Mouse (Mus musculus) cerebellum, adult (tissue): ENCODE results near the gene Fmnl2.

ENCODE experiments used
- ATAC-seq: cut with Nextera tagmentation; 2 replicates; pipeline ENCODE4 v1.9.2; 2017; ENCODE audit warnings: mild to moderate bottlenecking, moderate library complexity, mixed read lengths; ENCODE audit not compliant: insufficient number of reproducible peaks, low FRiP score, low TSS enrichment

Gene Fmnl2

DNA sequence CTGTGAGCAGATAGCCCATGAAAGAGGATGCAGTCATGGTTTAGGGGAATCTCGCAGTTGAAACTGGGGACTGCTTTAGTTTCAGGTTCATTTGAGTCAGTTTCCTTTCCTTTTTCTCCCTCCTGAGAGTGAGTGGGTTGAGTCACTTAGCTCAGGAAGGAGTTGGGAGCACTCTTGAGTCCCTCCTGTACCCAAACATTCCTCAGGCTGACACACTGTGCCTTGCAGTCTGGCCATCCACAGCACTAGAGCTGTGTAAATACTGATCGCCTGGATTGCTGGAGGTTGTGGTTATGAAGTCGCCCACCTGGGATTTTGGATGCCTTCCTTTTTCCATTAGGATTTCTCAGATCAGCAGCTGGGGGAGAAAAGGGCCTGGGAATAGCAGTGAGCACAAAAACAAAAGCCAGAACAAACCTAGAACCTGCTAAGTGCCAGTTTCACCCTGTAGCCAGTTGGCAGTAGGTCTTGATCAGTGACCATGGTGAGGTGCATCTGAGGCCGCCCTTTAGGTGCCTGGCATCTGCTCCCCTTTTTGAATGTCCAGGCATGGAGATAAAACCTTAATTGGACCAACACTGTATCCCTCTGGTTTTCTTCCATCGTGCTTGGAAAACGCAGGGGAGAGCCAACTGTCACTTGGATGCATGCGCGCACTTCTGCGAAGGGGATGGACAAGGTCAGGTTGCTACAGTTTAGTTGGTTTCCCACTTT, 4.5 kb downstream of the Fmnl2 start:
- peak; percentile 5; the same call in 1 of the 2 replicates for ATAC-seq

GRCm38 (mm10) chr2:52862760-52863124, 5.1 kb downstream of the Fmnl2 start:
- no peak for ATAC-seq

DNA sequence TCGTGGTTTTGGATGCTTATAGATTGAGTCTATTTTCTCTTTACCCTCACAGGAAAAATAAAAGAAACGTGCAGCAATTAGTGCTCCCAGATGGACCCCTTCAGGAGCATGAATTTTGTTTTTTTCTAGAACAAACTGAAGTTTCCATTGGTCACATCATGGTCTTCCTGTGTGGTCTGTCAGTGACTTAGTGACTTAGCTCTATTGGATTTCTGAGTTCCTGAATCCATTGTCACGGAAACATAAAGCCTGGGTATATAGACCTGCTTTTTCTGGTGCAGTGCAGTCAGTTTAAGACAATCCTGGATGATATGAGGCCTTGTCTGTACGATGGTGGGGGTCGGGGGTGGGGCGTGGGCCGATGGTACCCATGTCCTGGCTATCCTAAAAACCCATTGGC, 7.0 kb downstream of the Fmnl2 start:
- no peak for ATAC-seq

DNA sequence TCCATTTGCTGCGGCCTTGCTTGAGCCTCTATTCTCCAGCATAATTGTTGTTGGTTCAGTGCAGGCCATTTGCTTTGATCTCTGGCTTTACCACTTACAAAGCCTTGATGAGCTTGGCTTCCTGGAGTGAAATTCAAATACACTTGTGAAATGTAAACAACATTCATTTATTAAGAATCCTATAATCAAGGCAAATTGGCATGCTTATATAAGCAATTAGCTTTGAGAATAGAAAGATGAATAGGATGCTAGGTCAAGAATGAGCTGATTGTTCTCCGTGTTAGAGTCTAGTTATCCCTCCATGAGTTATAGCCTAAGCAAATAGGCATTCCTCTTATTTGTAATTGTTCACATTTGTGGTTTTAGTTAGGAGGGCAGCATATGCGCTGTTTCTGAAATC, 8.5 kb downstream of the Fmnl2 start:
- no peak for ATAC-seq

DNA sequence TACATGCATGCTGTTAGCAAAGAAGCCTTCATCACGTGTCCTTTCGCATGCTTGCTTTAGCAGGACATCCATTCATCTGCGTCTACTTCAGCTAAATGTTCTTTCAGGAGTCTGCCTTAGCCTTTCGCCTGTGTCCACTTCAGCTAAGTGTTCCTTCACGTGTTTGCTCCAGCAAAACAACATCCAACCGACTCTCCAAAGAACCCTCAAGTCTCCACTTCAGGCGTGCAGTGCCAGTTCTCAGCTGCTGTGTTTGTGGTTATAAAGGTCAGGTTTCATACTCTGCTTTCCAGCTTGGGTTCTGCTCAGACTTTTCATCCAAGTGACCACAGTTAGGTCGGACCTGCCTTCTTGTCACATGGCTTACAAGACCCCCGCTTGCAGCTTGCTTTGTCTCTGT, 10.1 kb downstream of the Fmnl2 start:
- no peak for ATAC-seq

GRCm38 (mm10) chr2:52868181-52868580, 10.5 kb downstream of the Fmnl2 start:
- no peak for ATAC-seq

DNA sequence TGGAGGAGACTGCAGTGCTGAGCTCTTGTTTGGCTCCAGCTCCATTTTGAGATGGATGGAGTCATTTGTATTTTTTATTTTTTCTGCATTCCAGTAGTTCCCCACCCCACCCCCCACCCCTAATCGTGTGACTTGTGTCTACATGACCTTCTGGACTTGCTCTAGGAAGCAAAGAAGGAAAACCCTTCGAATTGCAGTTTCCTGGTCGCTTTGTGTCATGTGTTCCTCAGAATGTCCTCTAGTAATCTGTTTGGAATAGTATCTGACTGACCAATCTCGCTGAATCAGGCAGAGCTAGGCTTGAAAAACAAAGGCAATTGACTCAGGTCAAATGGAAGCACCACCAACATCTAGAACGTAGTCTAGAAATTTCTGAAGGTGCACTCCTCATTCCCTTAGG, 15.0 kb downstream of the Fmnl2 start:
- no peak for ATAC-seq

GRCm38 (mm10) chr2:52873276-52874063, 15.8 kb downstream of the Fmnl2 start:
- no peak; the same call in 1 of the 2 replicates for ATAC-seq

DNA sequence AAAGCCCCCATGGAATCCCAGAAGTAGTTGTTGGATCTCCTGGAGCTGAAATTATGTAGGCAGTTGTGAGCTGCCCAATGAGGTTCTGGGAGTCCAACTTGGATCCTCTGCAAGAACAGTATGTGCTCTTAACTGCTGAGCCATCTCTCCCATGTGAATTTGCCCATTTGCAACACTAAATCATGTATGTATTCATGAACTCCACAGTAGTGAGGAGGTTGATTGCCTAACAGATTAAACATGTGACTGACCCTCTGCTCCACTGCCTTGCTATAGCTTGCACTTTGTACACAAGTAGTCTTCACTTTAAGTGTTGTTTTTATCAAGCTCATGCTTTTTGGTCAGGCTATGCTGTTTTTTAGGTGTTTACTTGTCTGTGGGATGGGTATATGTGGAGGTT, 17.1 kb downstream of the Fmnl2 start:
- no peak for ATAC-seq

- no peak for ATAC-seq
These were observed 18.1 kb downstream of the Fmnl2 start for GRCm38 (mm10) chr2:52875801-52876200.

GRCm38 (mm10) chr2:52883401-52883800, 25.7 kb downstream of the Fmnl2 start:
- no peak for ATAC-seq

- no peak for ATAC-seq
These were observed 26.4 kb downstream of the Fmnl2 start for GRCm38 (mm10) chr2:52884082-52884481.

- ATAC-seq, result no peak
These were observed 27.4 kb downstream of the Fmnl2 start for GRCm38 (mm10) chr2:52885071-52885470.

DNA sequence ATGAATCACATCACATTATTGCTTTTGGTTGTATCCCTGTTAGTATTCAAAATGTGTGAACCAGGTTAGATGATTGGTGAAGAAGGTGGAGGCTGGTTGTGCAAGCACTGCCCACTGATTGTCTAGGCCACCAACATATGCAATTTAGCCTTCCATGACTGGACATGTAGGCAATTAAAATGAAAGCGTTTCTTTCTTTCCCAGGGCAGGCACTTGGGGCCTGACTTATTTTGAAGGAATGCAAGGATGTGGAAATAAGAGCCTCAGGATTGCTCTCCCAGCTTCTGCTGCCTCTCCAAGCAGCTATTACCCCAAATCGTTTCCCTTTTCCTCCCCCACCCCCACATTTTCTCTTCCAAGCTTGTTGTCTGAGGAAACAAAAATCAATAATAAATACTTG, 29.6 kb downstream of the Fmnl2 start:
- no peak for ATAC-seq

DNA sequence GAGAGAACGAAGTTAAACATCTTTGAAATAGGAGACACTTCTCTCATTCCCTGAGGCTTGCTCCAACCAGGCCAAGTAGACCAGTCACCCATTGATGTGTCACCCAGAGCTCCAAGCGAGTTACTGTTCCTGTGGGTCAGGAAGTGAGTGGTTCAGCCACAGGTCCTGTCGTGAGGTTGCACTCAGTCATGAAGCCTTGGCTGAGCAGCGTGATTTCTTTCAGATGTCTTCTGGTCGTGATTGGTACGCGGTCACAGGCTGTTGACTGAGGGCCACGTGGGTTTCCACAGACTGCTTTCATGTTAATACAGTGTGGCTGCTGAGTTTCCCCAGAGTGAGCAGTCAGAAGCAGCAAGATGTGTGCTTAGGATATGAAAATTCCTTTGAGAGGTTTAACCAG, 33.5 kb downstream of the Fmnl2 start:
- ATAC-seq, result no peak

GRCm38 (mm10) chr2:52891744-52892143, 34.1 kb downstream of the Fmnl2 start:
- ATAC-seq, result no peak

DNA sequence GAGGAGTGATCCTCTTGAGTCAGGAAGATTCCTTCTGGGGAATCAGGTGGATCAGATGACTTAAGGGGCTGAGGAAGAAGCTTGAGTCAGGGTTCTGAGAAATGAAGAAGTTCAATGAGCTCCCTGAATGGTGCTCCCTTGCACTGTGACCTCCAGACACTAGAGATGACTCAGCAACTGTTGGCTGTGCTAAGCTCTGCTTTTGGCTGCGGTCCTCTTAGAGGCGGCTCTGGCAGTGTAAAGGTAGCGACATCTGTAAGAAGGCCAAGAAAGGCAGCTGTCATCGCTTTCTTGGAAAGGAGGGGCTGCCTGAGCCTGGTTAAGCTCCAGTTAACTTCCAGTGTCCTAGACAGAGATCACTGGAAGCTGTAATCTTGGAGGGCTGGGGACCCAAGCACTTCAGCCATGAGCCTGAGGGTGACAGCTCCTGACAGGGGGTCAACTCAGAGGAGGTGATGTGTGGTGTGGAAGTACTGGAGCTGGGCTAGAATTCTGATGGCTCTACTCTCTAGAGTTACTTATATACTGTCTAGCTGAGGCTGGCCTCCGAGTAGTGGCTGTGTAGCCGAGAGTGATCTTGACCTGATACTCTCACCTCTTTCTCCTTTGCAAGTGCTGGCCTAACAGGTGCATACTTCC, 37.4 kb downstream of the Fmnl2 start:
- no peak for ATAC-seq

GRCm38 (mm10) chr2:52896995-52897394, 39.3 kb downstream of the Fmnl2 start:
- ATAC-seq, result no peak

DNA sequence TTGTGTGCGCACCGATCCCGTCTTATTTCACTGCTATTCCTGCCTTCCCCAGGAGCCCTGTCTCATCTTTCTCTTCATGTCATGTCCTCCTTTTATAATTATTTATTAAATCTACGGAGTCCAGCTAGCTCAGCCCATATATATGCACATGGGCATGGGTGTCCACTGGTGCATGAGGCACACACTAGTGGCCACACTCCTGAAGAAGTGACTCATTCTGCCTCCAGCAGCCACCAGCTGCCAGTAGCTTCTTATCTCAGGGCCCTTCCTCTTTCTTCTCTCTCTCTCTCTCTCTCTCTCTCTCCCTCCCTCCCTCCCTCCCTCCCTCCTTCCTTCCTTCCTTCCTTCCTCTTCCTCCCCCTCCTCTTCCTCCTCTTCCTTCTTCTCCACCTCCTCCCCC, 43.1 kb downstream of the Fmnl2 start:
- ATAC-seq, result no peak

- ATAC-seq, result peak; percentile 60
These were observed 43.8 kb downstream of the Fmnl2 start for GRCm38 (mm10) chr2:52901300-52902013.

GRCm38 (mm10) chr2:52902456-52902855, 44.8 kb downstream of the Fmnl2 start:
- ATAC-seq, result no peak
